8 mouse cellular contexts compared by ENCODE assay signal in the genomic region with DNA sequence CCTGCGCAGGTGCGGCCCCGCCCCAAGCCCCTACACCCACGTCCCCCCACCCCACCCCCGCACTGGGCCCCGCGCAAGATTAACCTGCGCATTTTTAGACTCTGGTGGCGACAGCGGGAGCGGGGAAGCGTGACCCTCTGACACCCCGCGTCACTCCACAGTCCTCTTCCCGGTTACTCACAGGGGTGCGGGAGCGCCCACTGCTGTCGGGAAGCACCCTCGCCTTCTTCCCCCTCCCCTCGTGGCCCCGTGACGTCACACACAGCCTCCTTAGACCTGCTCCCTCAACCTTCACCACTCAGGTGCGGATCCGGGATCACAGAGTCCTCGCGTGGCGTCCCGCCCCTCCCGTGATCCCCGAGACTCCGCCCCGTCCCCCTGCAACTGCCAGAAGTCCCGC.
DNase-seq lines count a peak whose midpoint lies in the region; ATAC-seq and TF ChIP-seq lines count a peak whose summit lies in the region.
"Not testable (repeated sequence)": the region's sequence is repeated elsewhere in the genome, so short reads cannot be mapped to it uniquely, and the experiment has no call there.

No protein-coding gene starts in this region.

- not testable (repeated sequence) for TF ChIP-seq CTCF in E14TG2a.4 (conservative IDR thresholded peaks at IDR 0.05; ENCODE audit: low read length)

- DNase-seq in adrenal gland, postnatal 25 days: peak; percentile 10
- DNase-seq in gastrocnemius, postnatal 14 days: peak; percentile 3
- peak; percentile 11 for DNase-seq in kidney, adult 9 months
- peak; percentile 3 for DNase-seq in right cerebral cortex, postnatal 4 days

- intact Hi-C loops in gastrocnemius, postnatal 14 days (cut with DNase I; ENCODE audit: low total_unique reads): not testable (repeated sequence)

- not testable (repeated sequence) for H3K36me3 ChIP-seq in E14TG2a.4 (ENCODE audit: insufficient read depth, low read length); hindbrain, embryonic 12.5 days; limb, embryonic 13.5 days; midbrain, embryonic 13.5 days

- H3K27ac ChIP-seq in hindbrain, embryonic 12.5 days; limb, embryonic 13.5 days; midbrain, embryonic 13.5 days: not testable (repeated sequence)

- peak overlapping the region; percentile 34 for H3K4me2 ChIP-seq in hindbrain, embryonic 12.5 days (replicated peaks)
- H3K4me2 ChIP-seq in limb, embryonic 13.5 days (replicated peaks): peak overlapping the region; percentile 50
- H3K4me2 ChIP-seq in midbrain, embryonic 13.5 days (replicated peaks): peak overlapping the region; percentile 31

- H3K27me3 ChIP-seq in E14TG2a.4 (ENCODE audit: insufficient read depth, low read length); hindbrain, embryonic 12.5 days; limb, embryonic 13.5 days; midbrain, embryonic 13.5 days: not testable (repeated sequence)

- ATAC-seq in hindbrain, embryonic 12.5 days (ENCODE audit: low FRiP score); limb, embryonic 13.5 days (ENCODE audit: low FRiP score, low read depth); midbrain, embryonic 13.5 days: not testable (repeated sequence)

- 7% methylated on average over 32 of the region's 33 CpGs for WGBS in hindbrain, embryonic 12.5 days
- WGBS in limb, embryonic 13.5 days: 7% methylated on average over 32 of the region's 33 CpGs
- WGBS in midbrain, embryonic 13.5 days: 6% methylated on average over 31 of the region's 33 CpGs

- not testable (repeated sequence) for H3K9me3 ChIP-seq in E14TG2a.4 (ENCODE audit: low read length); limb, embryonic 13.5 days; midbrain, embryonic 13.5 days
- H3K9me3 ChIP-seq in hindbrain, embryonic 12.5 days (replicated peaks): peaks cover 11% of the 10 kb centered on the region

- peak overlapping the region; percentile 77 for H3K4me3 ChIP-seq in E14TG2a.4 (replicated peaks; ENCODE audit: low read length)
- H3K4me3 ChIP-seq in hindbrain, embryonic 12.5 days: peak overlapping the region; percentile 12; the same call in 1 of the 2 replicates
- H3K4me3 ChIP-seq in limb, embryonic 13.5 days: peak overlapping the region; percentile 17; the same call in 1 of the 2 replicates
- not testable (repeated sequence) for H3K4me3 ChIP-seq in midbrain, embryonic 13.5 days (replicated peaks)

- not testable (repeated sequence) for H3K4me1 ChIP-seq in E14TG2a.4 (replicated peaks; ENCODE audit: low read depth, low read length); hindbrain, embryonic 12.5 days; limb, embryonic 13.5 days; midbrain, embryonic 13.5 days (replicated peaks)

- H3K9ac ChIP-seq in hindbrain, embryonic 12.5 days; limb, embryonic 13.5 days; midbrain, embryonic 13.5 days (replicated peaks): not testable (repeated sequence)
